Mouse (Mus musculus) left cerebral cortex, adult 11 months (tissue): ENCODE data around the gene Zbtb48.
"Not testable (repeated sequence)": the region's sequence is repeated elsewhere in the genome, so short reads cannot be mapped to it uniquely, and the experiment has no call there.

Experiments
- DNase-seq: peaks from one replicate; pipeline ENCODE4 v3.0.0; 2022; ENCODE audit warnings: low spot score

Zbtb48 gene

GRCm38 (mm10) chr4:152027524-152027923 lies at the start of gene Zbtb48:
Gene Zbtb48 (minus strand): TSS chr4:152027671.
- DNase-seq: peak; percentile 95

GRCm38 (mm10) chr4:152077191-152077590 lies 49.7 kb upstream of the Zbtb48 start:
- DNase-seq: no peak

GRCm38 (mm10) chr4:152074548-152074947 lies 47.1 kb upstream of the Zbtb48 start:
- DNase-seq: no peak

- DNase-seq: no peak
Observed at GRCm38 (mm10) chr4:152073715-152074114, 46.2 kb upstream of the Zbtb48 start.

GRCm38 (mm10) chr4:152072655-152073054 lies 45.2 kb upstream of the Zbtb48 start:
- DNase-seq: no peak

- no peak for DNase-seq
Observed at GRCm38 (mm10) chr4:152072121-152072601, 44.7 kb upstream of the Zbtb48 start, which contains the start of gene Plekhg5. Gene Plekhg5 (plus strand): TSS chr4:152072498.

GRCm38 (mm10) chr4:152070494-152071396 lies 43.3 kb upstream of the Zbtb48 start:
- DNase-seq: no peak

- no peak for DNase-seq
Observed at GRCm38 (mm10) chr4:152069245-152069644, 41.8 kb upstream of the Zbtb48 start.

- DNase-seq: no peak
Observed at GRCm38 (mm10) chr4:152068166-152068724, 40.8 kb upstream of the Zbtb48 start.

GRCm38 (mm10) chr4:152067280-152067679 lies 39.8 kb upstream of the Zbtb48 start:
- DNase-seq: no peak

- DNase-seq: no peak
Observed at GRCm38 (mm10) chr4:152062390-152063110, 35.1 kb upstream of the Zbtb48 start.

- DNase-seq: no peak
Observed at GRCm38 (mm10) chr4:152044609-152045008, 17.1 kb upstream of the Zbtb48 start.

- no peak for DNase-seq
Observed at GRCm38 (mm10) chr4:152043171-152043570, 15.7 kb upstream of the Zbtb48 start.

- DNase-seq: no peak
Observed at GRCm38 (mm10) chr4:152041924-152042641, 14.6 kb upstream of the Zbtb48 start.

- no peak for DNase-seq
Observed at GRCm38 (mm10) chr4:152039831-152040310, 12.4 kb upstream of the Zbtb48 start.

GRCm38 (mm10) chr4:152038985-152039830 lies 11.7 kb upstream of the Zbtb48 start, which contains the start of gene Nol9:
Gene Nol9 (plus strand): TSS chr4:152039321.
- peak; percentile 87 for DNase-seq

GRCm38 (mm10) chr4:152038225-152038984 lies 10.9 kb upstream of the Zbtb48 start, which contains the start of gene Tas1r1:
Gene Tas1r1 (minus strand): TSS chr4:152038568.
- no peak for DNase-seq

GRCm38 (mm10) chr4:152036464-152036863 lies 9.0 kb upstream of the Zbtb48 start:
- not testable (repeated sequence) for DNase-seq

- no peak for DNase-seq
Observed at GRCm38 (mm10) chr4:152032922-152033321, 5.5 kb upstream of the Zbtb48 start.

- DNase-seq: no peak
Observed at GRCm38 (mm10) chr4:152029997-152030396, 2.5 kb upstream of the Zbtb48 start.
